Mouse (Mus musculus) CH12.LX (cell line): ENCODE measurements around the gene Rem2. TPM values are rescaled to one million over a fixed set of nuclear protein-coding genes. Genes with fewer than 3 reads are reported as not detected.

ENCODE experiments used
- DNase-seq: peaks from one replicate; pipeline ENCODE4 v3.0.0-alpha.2; 2013; ENCODE audit errors: extremely low read depth
- H3K27ac ChIP-seq: 2 replicates; pipeline ENCODE4 v1.5.1; 2012; ENCODE audit warnings: low read depth, mild to moderate bottlenecking, control low read depth, moderate library complexity; ENCODE audit not compliant: insufficient read depth
- H3K27me3 ChIP-seq: replicated peaks from 2 replicates; pipeline ENCODE3; 2012; ENCODE audit warnings: inconsistent platforms
- H3K36me3 ChIP-seq, 2 experiments: replicated peaks in 1 of 2; 2 replicates each; pipeline versions ENCODE3 to v1.6.1; 2012; ENCODE audit warnings: inconsistent platforms in 1 of 2, low read length in 1 of 2, mild to moderate bottlenecking in 1 of 2, mixed read lengths in 1 of 2, moderate library complexity in 1 of 2; ENCODE audit not compliant: control insufficient read depth in 1 of 2, insufficient read depth in 1 of 2
- H3K4me1 ChIP-seq, 2 experiments: 2 replicates each; pipeline ENCODE4 v1.6.1; 2012; ENCODE audit warnings: inconsistent platforms in 1 of 2, moderate library complexity in 1 of 2; ENCODE audit not compliant: insufficient read depth in 2 of 2, control insufficient read depth in 1 of 2
- H3K4me2 ChIP-seq: 2 replicates; pipeline ENCODE4 v1.6.1; 2012; ENCODE audit warnings: low read depth, mild to moderate bottlenecking, control low read depth; ENCODE audit not compliant: poor library complexity, insufficient read depth, severe bottlenecking
- H3K4me3 ChIP-seq, 3 experiments: fragments of 150-350 bp in 1 of 3; sonication (generic) in 1 of 3; replicated peaks in 1 of 3; 2 replicates each; pipeline versions ENCODE3 to v1.5.1; 2011 to 2012; ENCODE audit warnings: low read depth in 2 of 3, low read length in 2 of 3, mild to moderate bottlenecking in 2 of 3, moderate library complexity in 2 of 3, control low read depth in 1 of 3, improper control_type of control experiment in 1 of 3, inconsistent platforms in 1 of 3, mixed read lengths in 1 of 3; ENCODE audit not compliant: poor library complexity in 1 of 3
- H3K79me2 ChIP-seq: replicated peaks from 2 replicates; pipeline ENCODE4 v1.6.1; 2012; ENCODE audit warnings: mild to moderate bottlenecking, moderate library complexity; ENCODE audit not compliant: control insufficient read depth, poor library complexity, insufficient read depth, severe bottlenecking; ENCODE audit errors: extremely low read depth
- H3K9ac ChIP-seq: 2 replicates; pipeline ENCODE4 v1.6.1; 2012; ENCODE audit warnings: low read depth, mild to moderate bottlenecking, control low read depth, moderate library complexity; ENCODE audit not compliant: insufficient read depth
- H3K9me3 ChIP-seq: replicated peaks from 2 replicates; pipeline ENCODE3; 2012; ENCODE audit warnings: low read length, inconsistent platforms, mixed read lengths
- BHLHE40 ChIP-seq: IDR thresholded peaks from 2 replicates; pipeline ENCODE4 v1.6.1; 2011; ENCODE audit warnings: mild to moderate bottlenecking, low read depth, low read length, improper control_type of control experiment
- CHD2 ChIP-seq: IDR thresholded peaks from 2 replicates; pipeline ENCODE4 v1.6.1; 2011; ENCODE audit warnings: low read length, improper control_type of control experiment
- CTCF ChIP-seq, 2 experiments: IDR thresholded peaks in 1 of 2; conservative IDR thresholded peaks in 1 of 2; 2 replicates each; pipeline ENCODE4 v1.5.1; 2011 to 2012; ENCODE audit warnings: low read depth in 2 of 2, low read length in 2 of 2, improper control_type of control experiment in 1 of 2, inconsistent platforms in 1 of 2, mild to moderate bottlenecking in 1 of 2, moderate library complexity in 1 of 2
- E2F4 ChIP-seq: IDR thresholded peaks from 2 replicates; pipeline ENCODE4 v1.6.1; 2011; ENCODE audit warnings: low read depth, low read length, improper control_type of control experiment; ENCODE audit not compliant: insufficient replicate concordance
- EP300 ChIP-seq: IDR thresholded peaks from 2 replicates; pipeline ENCODE4 v1.6.1; 2011; ENCODE audit warnings: low read length, improper control_type of control experiment
- ETS1 ChIP-seq: conservative IDR thresholded peaks from 2 replicates; pipeline ENCODE4 v1.6.1; 2012; ENCODE audit warnings: low read depth, mild to moderate bottlenecking, inconsistent platforms, low read length, improper control_type of control experiment, moderate library complexity
- HCFC1 ChIP-seq: IDR thresholded peaks from 2 replicates; pipeline ENCODE4 v1.6.1; 2012; ENCODE audit warnings: low read depth, mild to moderate bottlenecking, inconsistent platforms, low read length, improper control_type of control experiment
- IRF4 ChIP-seq: IDR thresholded peaks from 2 replicates; pipeline ENCODE4 v1.6.1; 2014; ENCODE audit warnings: low read depth, mild to moderate bottlenecking, inconsistent platforms, low read length, improper control_type of control experiment
- JUN ChIP-seq: IDR thresholded peaks from 2 replicates; pipeline ENCODE4 v1.6.1; 2011; ENCODE audit warnings: low read depth, mild to moderate bottlenecking, low read length, improper control_type of control experiment, moderate library complexity; ENCODE audit not compliant: insufficient read depth
- JUND ChIP-seq: conservative IDR thresholded peaks from 2 replicates; pipeline ENCODE4 v1.6.1; 2011; ENCODE audit warnings: low read depth, low read length, improper control_type of control experiment
- MAX ChIP-seq: IDR thresholded peaks from 2 replicates; pipeline ENCODE4 v1.6.1; 2011; ENCODE audit warnings: low read length, improper control_type of control experiment
- MAZ ChIP-seq: IDR thresholded peaks from 2 replicates; pipeline ENCODE4 v1.6.1; 2012; ENCODE audit warnings: low read depth, mild to moderate bottlenecking, inconsistent platforms, low read length, improper control_type of control experiment, moderate library complexity
- MXI1 ChIP-seq: IDR thresholded peaks from 2 replicates; pipeline ENCODE4 v1.6.1; 2011; ENCODE audit warnings: mild to moderate bottlenecking, low read depth, low read length, improper control_type of control experiment
- MYC ChIP-seq: IDR thresholded peaks from 2 replicates; pipeline ENCODE4 v1.6.1; 2011; ENCODE audit warnings: low read depth, mild to moderate bottlenecking, improper control_type of control experiment, low read length
- NELFE ChIP-seq: IDR thresholded peaks from 2 replicates; pipeline ENCODE4 v1.6.1; 2011; ENCODE audit warnings: low read depth, low read length, improper control_type of control experiment
- NRF1 ChIP-seq: IDR thresholded peaks from 2 replicates; pipeline ENCODE4 v1.6.1; 2014; ENCODE audit warnings: low read depth, mild to moderate bottlenecking, inconsistent platforms, low read length, improper control_type of control experiment, moderate library complexity
- POLR2A ChIP-seq: IDR thresholded peaks from 2 replicates; pipeline ENCODE4 v1.6.1; 2011; ENCODE audit warnings: low read depth, mild to moderate bottlenecking, improper control_type of control experiment, low read length
- POLR2AphosphoS2 ChIP-seq: IDR thresholded peaks from 2 replicates; pipeline ENCODE4 v1.6.1; 2011; ENCODE audit warnings: low read depth, low read length, improper control_type of control experiment
- RCOR1 ChIP-seq: conservative IDR thresholded peaks from 2 replicates; pipeline ENCODE4 v1.6.1; 2012; ENCODE audit warnings: low read depth, mild to moderate bottlenecking, inconsistent platforms, low read length, improper control_type of control experiment
- SIN3A ChIP-seq: IDR thresholded peaks from 2 replicates; pipeline ENCODE4 v1.6.1; 2012; ENCODE audit warnings: low read length, improper control_type of control experiment, inconsistent platforms
- SMC3 ChIP-seq: IDR thresholded peaks from 2 replicates; pipeline ENCODE4 v1.6.1; 2011; ENCODE audit warnings: low read depth, low read length, improper control_type of control experiment
- TBP ChIP-seq: conservative IDR thresholded peaks from 2 replicates; pipeline ENCODE4 v1.6.1; 2011; ENCODE audit warnings: low read depth, low read length, improper control_type of control experiment
- TCF12 ChIP-seq: IDR thresholded peaks from 2 replicates; pipeline ENCODE4 v1.6.1; 2014; ENCODE audit warnings: low read depth, mild to moderate bottlenecking, inconsistent platforms, low read length, improper control_type of control experiment
- UBTF ChIP-seq: IDR thresholded peaks from 2 replicates; pipeline ENCODE4 v1.6.1; 2012; ENCODE audit warnings: low read depth, mild to moderate bottlenecking, inconsistent platforms, low read length, improper control_type of control experiment, moderate library complexity
- USF1 ChIP-seq: IDR thresholded peaks from 2 replicates; pipeline ENCODE4 v1.6.1; 2014; ENCODE audit warnings: low read depth, mild to moderate bottlenecking, inconsistent platforms, low read length, improper control_type of control experiment
- USF2 ChIP-seq: conservative IDR thresholded peaks from 2 replicates; pipeline ENCODE4 v1.6.1; 2011; ENCODE audit warnings: low read depth, low read length, improper control_type of control experiment
- ZC3H11A ChIP-seq: IDR thresholded peaks from 2 replicates; pipeline ENCODE4 v1.6.1; 2012; ENCODE audit warnings: low read depth, mild to moderate bottlenecking, inconsistent platforms, low read length, improper control_type of control experiment
- ZMIZ1 ChIP-seq: IDR thresholded peaks from 2 replicates; pipeline ENCODE4 v1.6.1; 2012; ENCODE audit warnings: low read depth, mild to moderate bottlenecking, inconsistent platforms, low read length, improper control_type of control experiment
- ZNF384 ChIP-seq: IDR thresholded peaks from 2 replicates; pipeline ENCODE4 v1.6.1; 2012; ENCODE audit warnings: low read depth, low read length, improper control_type of control experiment, inconsistent platforms
- dilution Hi-C: fragments of 300-500 bp; cut with MboI; formaldehyde crosslinking; loops from 2 replicates; pipeline ENCODE4 v1.14.3; 2020; ENCODE audit warnings: low sequenced_read_pairs; ENCODE audit not compliant: extremely low pct_unique_long_range_greater_than_20kb, extremely low pct_ligation_motif_present
- in situ Hi-C: fragments of 300-500 bp; cut with MboI; formaldehyde crosslinking; loops from 3 replicates; pipeline ENCODE4 v1.14.3; 2019; ENCODE audit warnings: low sequenced_read_pairs, low pct_ligation_motif_present, low pct_unique_long_range_greater_than_20kb, mixed read lengths
- polyA plus RNA-seq: library from polyadenylated mRNA; unstranded; fragments of >175 nt; gene quantifications from 2 replicates; pipeline ENCODE4 v1.2.1, GENCODE M21; 2012; ENCODE audit warnings: low read depth; ENCODE audit not compliant: insufficient read length
- total RNA-seq, 2 experiments: library from RNA; depleted of rRNA; stranded (reverse); fragments of 300-350 nt in 1 of 2; fragments of >200 nt in 1 of 2; gene quantifications; 2 replicates each; pipeline ENCODE4 v1.2.3; 2012 to 2014

Gene Rem2
- total RNA-seq (2012; rRNA removed), result 0.08 and 0.29 TPM in 2 replicates
- total RNA-seq (2014; rRNA removed), result not detected in 2 replicates
- polyA plus RNA-seq, result 0.18 TPM in 1 of 2 replicates, not detected in the other

DNA sequence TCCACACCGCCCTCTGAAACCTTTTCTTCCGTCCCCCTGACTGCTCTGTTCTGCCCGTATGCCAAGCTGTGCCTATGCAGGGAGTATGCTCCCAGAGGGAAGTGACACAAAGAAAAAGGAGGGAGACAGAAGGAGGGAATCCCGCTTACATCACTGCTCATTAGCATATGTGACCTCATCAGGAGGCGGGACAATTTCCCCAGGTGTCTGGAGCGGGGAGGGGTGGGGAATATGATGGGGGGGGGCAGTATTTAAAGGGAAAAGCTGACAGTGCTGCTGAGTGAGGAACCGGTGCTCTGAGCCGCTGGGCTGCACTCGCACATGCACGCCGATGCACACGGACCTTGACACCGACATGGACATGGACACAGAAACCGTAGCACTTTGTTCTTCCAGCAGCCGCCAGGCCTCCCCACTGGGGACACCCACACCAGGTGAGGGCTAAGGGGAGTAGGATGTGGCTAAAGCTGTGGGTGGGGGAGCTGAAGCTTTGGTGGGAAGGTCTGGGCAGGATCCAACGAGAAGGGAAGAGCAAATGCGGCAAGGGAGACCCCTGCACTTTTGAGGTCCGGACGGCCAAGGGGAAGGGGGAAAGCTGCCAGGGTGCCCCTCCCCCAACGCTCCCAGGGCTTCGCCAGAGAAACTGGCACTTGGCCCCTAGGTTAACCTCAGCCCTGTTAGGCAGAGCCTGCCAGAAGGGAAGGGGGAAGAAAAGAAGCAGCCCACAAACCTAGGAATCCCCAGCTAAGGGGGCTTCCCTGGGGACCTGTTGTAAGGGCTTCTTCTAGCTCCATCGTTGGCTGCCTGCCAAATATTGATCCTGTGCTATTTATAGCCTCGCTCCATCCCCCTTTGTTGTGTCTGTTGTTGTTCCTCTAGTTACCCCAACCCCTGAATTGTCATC is at the start of gene Rem2:
Rem2 (plus strand) TSS at position 160 of the 904 bp plus-strand sequence.
- Histone ChIP-seq H3K27ac (no peak within 1 kb of the TSS), H3K4me3 (no peak within 1 kb of the TSS), H3K4me1 (peaks cover 16 to 32% of the 10 kb centered on the region in 2 experiments), H3K9me3 (no peaks in the 10 kb centered on the region), H3K4me2 (no peak within 1 kb of the TSS), H3K9ac (no peak within 1 kb of the TSS), H3K27me3 (no peaks in the 10 kb centered on the region), H3K36me3 (peaks cover 0 to 11% of the 10 kb centered on the region in 2 experiments), H3K79me2 (no peaks in the 10 kb centered on the region)
- TF ChIP-seq ZC3H11A, result no peak
- dilution Hi-C loops (no loop called here), in situ Hi-C loops (no loop called here)
- DNase-seq, result no peak

DNA sequence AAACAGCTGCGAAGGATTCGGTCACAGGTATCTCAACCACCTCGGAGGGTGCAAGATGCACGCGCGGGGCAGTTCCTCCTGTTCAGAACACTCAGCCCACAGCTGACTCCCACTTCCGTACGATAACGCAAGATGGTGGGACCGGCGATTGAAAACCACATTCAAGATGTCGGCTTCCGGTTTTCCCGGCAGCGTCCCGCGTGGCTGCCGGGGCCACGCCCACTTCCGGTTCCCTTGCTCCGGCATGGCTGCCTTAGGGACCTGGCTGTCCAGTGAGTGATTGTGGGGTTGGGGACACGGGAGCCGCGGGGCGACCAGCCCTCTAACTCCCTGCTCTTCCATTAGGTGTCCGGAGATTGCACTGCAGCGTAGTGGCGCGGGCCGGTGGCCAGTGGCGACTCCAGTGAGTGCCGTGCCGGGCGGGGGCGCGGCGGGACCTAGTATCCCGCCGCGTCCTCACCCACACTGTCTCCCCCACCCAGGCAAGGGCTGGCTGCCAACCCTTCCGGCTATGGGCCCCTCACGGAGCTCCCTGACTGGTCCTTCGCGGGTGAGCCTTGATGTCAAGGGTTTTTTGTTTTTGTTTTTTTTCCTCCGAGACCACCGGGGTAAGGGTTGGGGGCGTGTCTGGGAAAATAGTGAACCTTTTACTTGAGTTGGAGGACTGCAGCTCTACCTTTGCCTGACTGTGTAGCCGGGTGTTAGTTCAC is 49.1 kb upstream of the Rem2 start, which contains the start of gene Mrpl52:
Mrpl52 (plus strand) TSS at position 221 of the 710 bp plus-strand sequence.
- in situ Hi-C loops (no loop called here), dilution Hi-C loops (no loop called here)
- Histone ChIP-seq H3K9me3 (no peaks in the 10 kb centered on the region), H3K27ac (peak within 1 kb of the TSS; percentile 23), H3K9ac (peak within 1 kb of the TSS; percentile 98), H3K79me2 (no peaks in the 10 kb centered on the region), H3K4me1 (peaks cover 0 to 25% of the 10 kb centered on the region in 2 experiments; a peak in 2 of 4 replicates), H3K4me2 (peak within 1 kb of the TSS; percentile 95), H3K27me3 (no peaks in the 10 kb centered on the region), H3K4me3 (peak within 1 kb of the TSS; percentile 78 to 86 (median 78)), H3K36me3 (peaks cover 13 to 29% of the 10 kb centered on the region in 2 experiments)
- peak; percentile 90 for DNase-seq
- TF ChIP-seq EP300, result peak; percentile 36; the same call in 1 of the 2 replicates
- TF ChIP-seq ETS1, result peak; percentile 82
- peak; percentile 97 for TF ChIP-seq MXI1
- no peak for TF ChIP-seq JUN
- TF ChIP-seq USF1, result peak; percentile 49
- TF ChIP-seq ZC3H11A, result peak; percentile 76
- TF ChIP-seq E2F4, result no peak
- TF ChIP-seq RCOR1, result peak; percentile 51; the same call in 1 of the 2 replicates
- peak; percentile 97 for TF ChIP-seq MYC
- peak; percentile 76 for TF ChIP-seq ZMIZ1
- TF ChIP-seq NRF1, result peak; percentile 76
- TF ChIP-seq JUND, result 0 out of 2 replicates have a peak, but pooled peaks have one; percentile 4
- peak; percentile 18; the same call in 1 of the 2 replicates for TF ChIP-seq USF2
- TF ChIP-seq HCFC1, result peak; percentile 83
- peak; percentile 96 for TF ChIP-seq TCF12
- peak; percentile 90 for TF ChIP-seq POLR2A
- TF ChIP-seq MAZ, result no peak
- peak; percentile 92 for TF ChIP-seq IRF4
- TF ChIP-seq CTCF (conservative IDR thresholded peaks at IDR 0.05 in 1 of 2, IDR thresholded peaks at IDR 0.05 in 1 of 2; ENCODE audit: low read depth in 2 of 2, low read length in 2 of 2), result no peak
- TF ChIP-seq SMC3, result no peak
- TF ChIP-seq MAX, result peak; percentile 97
- no peak; the same call in 1 of the 2 replicates for TF ChIP-seq ZNF384
- TF ChIP-seq NELFE, result peak; percentile 81
- peak; percentile 71; the same call in 1 of the 2 replicates for TF ChIP-seq CHD2
- peak; percentile 77 for TF ChIP-seq BHLHE40
- TF ChIP-seq POLR2AphosphoS2, result peak; percentile 74; the same call in 1 of the 2 replicates
- TF ChIP-seq TBP, result peak; percentile 63; the same call in 1 of the 2 replicates
- peak; percentile 99 for TF ChIP-seq SIN3A
- no peak for TF ChIP-seq UBTF
